Mouse (Mus musculus): ENCODE results near the gene Taf3.

DNA sequence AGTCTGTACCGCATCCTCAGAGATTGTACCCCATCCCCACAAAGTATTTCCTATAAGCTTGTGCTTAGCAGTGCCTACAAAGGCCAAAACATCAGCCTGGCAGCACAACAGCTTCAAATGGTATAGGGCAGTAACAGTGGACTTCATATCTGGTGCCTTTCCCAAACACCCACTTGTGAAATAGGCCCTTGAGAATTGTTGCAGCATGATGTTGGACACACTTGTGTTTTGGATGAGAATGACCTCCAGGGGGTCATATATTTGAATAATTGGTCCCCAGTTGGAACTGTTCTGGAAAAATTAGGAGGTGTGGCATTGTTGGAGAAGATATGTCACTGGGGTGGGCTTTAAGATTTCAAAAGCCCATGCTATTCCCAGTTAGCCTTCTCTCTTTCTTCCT is 3.6 kb upstream of the Taf3 start:
- TF ChIP-seq CTCF (IDR thresholded peaks at IDR 0.05) = no peak
- no peak for TF ChIP-seq EP300 (IDR thresholded peaks at IDR 0.05; ENCODE audit: insufficient read depth, low read depth, low read length)
- no peak for TF ChIP-seq POLR2A (IDR thresholded peaks at IDR 0.05; ENCODE audit: insufficient read depth, low read depth, low read length)
